Mouse (Mus musculus) embryonic facial prominence, embryonic 15.5 days (tissue): Measurements from ENCODE around the gene Rybp. TPM values are rescaled to one million over a fixed set of nuclear protein-coding genes. Genes with fewer than 3 reads are reported as not detected.

Experiments used
- ATAC-seq: fragments of 200-750 bp; cut with Nextera tagmentation; 2 replicates; pipeline ENCODE4 v1.8.0; 2017; ENCODE audit warnings: low read depth, moderate TSS enrichment; ENCODE audit not compliant: insufficient number of reproducible peaks, low FRiP score, low TSS enrichment
- H3K27ac ChIP-seq: fragments of 300-500 bp; sonication (generic); replicated peaks from 2 replicates; pipeline ENCODE4 v1.5.1; 2015; ENCODE audit warnings: mild to moderate bottlenecking, inconsistent platforms
- H3K27me3 ChIP-seq: fragments of 300-500 bp; sonication (generic); 2 replicates; pipeline ENCODE4 v1.6.1; 2015; ENCODE audit warnings: inconsistent platforms
- H3K36me3 ChIP-seq: fragments of 300-500 bp; sonication (generic); 2 replicates; pipeline ENCODE4 v1.6.1; 2015; ENCODE audit warnings: mild to moderate bottlenecking, inconsistent platforms
- H3K4me1 ChIP-seq: fragments of 300-500 bp; sonication (generic); 2 replicates; pipeline ENCODE4 v1.6.1; 2015; ENCODE audit warnings: inconsistent platforms
- H3K4me2 ChIP-seq: fragments of 300-500 bp; sonication (generic); replicated peaks from 2 replicates; pipeline ENCODE4 v1.6.1; 2015; ENCODE audit warnings: mild to moderate bottlenecking, inconsistent platforms
- H3K4me3 ChIP-seq: fragments of 300-500 bp; sonication (generic); replicated peaks from 2 replicates; pipeline ENCODE4 v1.5.1; 2015; ENCODE audit warnings: mild to moderate bottlenecking, inconsistent platforms
- H3K9ac ChIP-seq: fragments of 300-500 bp; sonication (generic); 2 replicates; pipeline ENCODE4 v1.6.1; 2015; ENCODE audit warnings: inconsistent platforms
- H3K9me3 ChIP-seq: fragments of 300-500 bp; sonication (generic); replicated peaks from 2 replicates; pipeline ENCODE4 v1.6.1; 2016; ENCODE audit warnings: inconsistent platforms
- WGBS: fragments of 180-500 bp; shearing (Covaris S2); methylation state at CpG from one replicate; pipeline ENCODE4 v1.1.7; 2015; 5-methylcytosine and 5-hydroxymethylcytosine counted together
- polyA plus RNA-seq: library from polyadenylated mRNA; unstranded; fragments of >200 nt; fragmentation: Nextera tagmentation; extraction: Ambion mirVana; gene quantifications from 2 replicates; pipeline ENCODE4 v1.2.1, GENCODE M21; 2015

The Rybp gene
- polyA plus RNA-seq, 1 experiment from 2014 or later: 20.0 TPM

GRCm38 (mm10) chr6:100219971-100220370, 67.3 kb downstream of the Rybp start:
- H3K27ac ChIP-seq: no peak overlapping the region
- 0 out of 2 replicates have a peak, but pooled peaks cover 2% of the 10 kb centered on the region for H3K27me3 ChIP-seq
- H3K4me1 ChIP-seq: peaks cover 43% of the 10 kb centered on the region
- WGBS: 73% methylated on average over 3 of the region's 3 CpGs
- ATAC-seq: no peak
- no peaks in the 10 kb centered on the region for H3K36me3 ChIP-seq
- no peak overlapping the region for H3K9ac ChIP-seq
- H3K4me2 ChIP-seq: no peak overlapping the region
- no peaks in the 10 kb centered on the region for H3K9me3 ChIP-seq
- H3K4me3 ChIP-seq: no peak overlapping the region

GRCm38 (mm10) chr6:100218541-100219341, 68.5 kb downstream of the Rybp start:
- no peak overlapping the region for H3K4me2 ChIP-seq

GRCm38 (mm10) chr6:100217507-100217906, 69.8 kb downstream of the Rybp start:
- H3K9ac ChIP-seq: no peak overlapping the region
- H3K36me3 ChIP-seq: no peaks in the 10 kb centered on the region
- ATAC-seq: no peak
- H3K4me1 ChIP-seq: peaks cover 67% of the 10 kb centered on the region
- no peaks in the 10 kb centered on the region for H3K9me3 ChIP-seq
- no peak overlapping the region for H3K4me3 ChIP-seq
- H3K27ac ChIP-seq: no peak overlapping the region
- 78% methylated on average over 8 of the region's 8 CpGs for WGBS
- no peak overlapping the region for H3K4me2 ChIP-seq
- peaks cover 2% of the 10 kb centered on the region; the same call in 1 of the 2 replicates for H3K27me3 ChIP-seq

More at GRCm38 (mm10) chr6:100218541-100219341, 68.5 kb downstream of the Rybp start:
- peaks cover 2% of the 10 kb centered on the region; the same call in 1 of the 2 replicates for H3K27me3 ChIP-seq
- H3K9me3 ChIP-seq: no peaks in the 10 kb centered on the region
- peaks cover 54% of the 10 kb centered on the region for H3K4me1 ChIP-seq
- peak overlapping the region; percentile 67; the same call in 1 of the 2 replicates for H3K27ac ChIP-seq
- ATAC-seq: peak; percentile 37; the same call in 1 of the 2 replicates
- 57% methylated on average over 13 of the region's 13 CpGs for WGBS
- H3K4me3 ChIP-seq: no peak overlapping the region
- no peaks in the 10 kb centered on the region for H3K36me3 ChIP-seq
- no peak overlapping the region for H3K9ac ChIP-seq

GRCm38 (mm10) chr6:100216945-100217344, 70.3 kb downstream of the Rybp start:
- peaks cover 2% of the 10 kb centered on the region; the same call in 1 of the 2 replicates for H3K27me3 ChIP-seq
- H3K4me2 ChIP-seq: no peak overlapping the region
- peaks cover 69% of the 10 kb centered on the region for H3K4me1 ChIP-seq
- H3K36me3 ChIP-seq: no peaks in the 10 kb centered on the region
- H3K9me3 ChIP-seq: no peaks in the 10 kb centered on the region
- 53% methylated on average over 5 of the region's 5 CpGs for WGBS
- no peak for ATAC-seq
- no peak overlapping the region for H3K27ac ChIP-seq
- H3K9ac ChIP-seq: no peak overlapping the region
- no peak overlapping the region for H3K4me3 ChIP-seq

- H3K36me3 ChIP-seq: no peaks in the 10 kb centered on the region
Observed at GRCm38 (mm10) chr6:100215809-100216208, 71.5 kb downstream of the Rybp start.

GRCm38 (mm10) chr6:100214132-100214913, 73.0 kb downstream of the Rybp start:
- Histone ChIP-seq H3K27me3 (peaks cover 2% of the 10 kb centered on the region; the same call in 1 of the 2 replicates), H3K27ac (no peak overlapping the region), H3K9me3 (no peaks in the 10 kb centered on the region), H3K9ac (no peak overlapping the region), H3K4me2 (no peak overlapping the region), H3K36me3 (no peaks in the 10 kb centered on the region), H3K4me3 (no peak overlapping the region), H3K4me1 (peaks cover 47% of the 10 kb centered on the region)
- WGBS: 57% methylated on average over 13 of the region's 13 CpGs
- no peak for ATAC-seq

More at GRCm38 (mm10) chr6:100215809-100216208, 71.5 kb downstream of the Rybp start:
- no peak overlapping the region for H3K4me2 ChIP-seq
- no peak overlapping the region for H3K27ac ChIP-seq
- 61% methylated on average over 6 of the region's 6 CpGs for WGBS
- peaks cover 2% of the 10 kb centered on the region; the same call in 1 of the 2 replicates for H3K27me3 ChIP-seq
- no peak overlapping the region for H3K4me3 ChIP-seq
- no peaks in the 10 kb centered on the region for H3K9me3 ChIP-seq
- ATAC-seq: no peak
- H3K9ac ChIP-seq: no peak overlapping the region
- H3K4me1 ChIP-seq: peaks cover 59% of the 10 kb centered on the region

GRCm38 (mm10) chr6:100213596-100213995, 73.7 kb downstream of the Rybp start:
- WGBS: 69% methylated on average over 9 of the region's 9 CpGs
- H3K27me3 ChIP-seq: peaks cover 3% of the 10 kb centered on the region; the same call in 1 of the 2 replicates
- no peak overlapping the region for H3K27ac ChIP-seq
- no peak overlapping the region for H3K4me3 ChIP-seq
- no peak overlapping the region for H3K9ac ChIP-seq
- no peaks in the 10 kb centered on the region for H3K9me3 ChIP-seq
- H3K4me2 ChIP-seq: no peak overlapping the region
- no peaks in the 10 kb centered on the region for H3K36me3 ChIP-seq
- no peak for ATAC-seq
- peaks cover 42% of the 10 kb centered on the region for H3K4me1 ChIP-seq

- H3K9me3 ChIP-seq: no peaks in the 10 kb centered on the region
- no peak overlapping the region for H3K9ac ChIP-seq
- H3K36me3 ChIP-seq: no peaks in the 10 kb centered on the region
- H3K4me3 ChIP-seq: no peak overlapping the region
- H3K27ac ChIP-seq: no peak overlapping the region
- peaks cover 6% of the 10 kb centered on the region; the same call in 1 of the 2 replicates for H3K27me3 ChIP-seq
- H3K4me2 ChIP-seq: no peak overlapping the region
- ATAC-seq: peak; percentile 46; the same call in 1 of the 2 replicates
- peaks cover 40% of the 10 kb centered on the region for H3K4me1 ChIP-seq
- WGBS: 12% methylated on average over 7 of the region's 7 CpGs
Observed at GRCm38 (mm10) chr6:100212820-100213219, 74.5 kb downstream of the Rybp start.

GRCm38 (mm10) chr6:100211646-100212045, 75.6 kb downstream of the Rybp start:
- Histone ChIP-seq H3K4me3 (no peak overlapping the region), H3K27me3 (peaks cover 6% of the 10 kb centered on the region; the same call in 1 of the 2 replicates), H3K4me1 (peaks cover 52% of the 10 kb centered on the region), H3K9me3 (no peaks in the 10 kb centered on the region), H3K9ac (no peak overlapping the region), H3K4me2 (no peak overlapping the region), H3K27ac (no peak overlapping the region), H3K36me3 (no peaks in the 10 kb centered on the region)
- 70% methylated on average over 3 of the region's 3 CpGs for WGBS
- ATAC-seq: no peak

- Histone ChIP-seq H3K4me1 (peaks cover 50% of the 10 kb centered on the region), H3K4me2 (no peak overlapping the region), H3K9me3 (no peaks in the 10 kb centered on the region), H3K27ac (no peak overlapping the region), H3K9ac (no peak overlapping the region), H3K4me3 (no peak overlapping the region), H3K36me3 (no peaks in the 10 kb centered on the region), H3K27me3 (peaks cover 8% of the 10 kb centered on the region; the same call in 1 of the 2 replicates)
- 93% methylated on average over 1 of the region's 1 CpGs for WGBS
- no peak for ATAC-seq
Observed at GRCm38 (mm10) chr6:100210517-100210916, 76.8 kb downstream of the Rybp start.

GRCm38 (mm10) chr6:100206741-100207275, 80.5 kb downstream of the Rybp start:
- 0 out of 2 replicates have a peak overlapping the region, but pooled peaks have one; percentile 12 for H3K4me2 ChIP-seq
- WGBS: 4% methylated on average over 14 of the region's 14 CpGs
- H3K27me3 ChIP-seq: peaks cover 10% of the 10 kb centered on the region; the same call in 1 of the 2 replicates
- no peak overlapping the region for H3K27ac ChIP-seq
- H3K4me1 ChIP-seq: peaks cover 25% of the 10 kb centered on the region
- no peak overlapping the region for H3K4me3 ChIP-seq
- H3K9me3 ChIP-seq: no peaks in the 10 kb centered on the region
- ATAC-seq: no peak
- no peaks in the 10 kb centered on the region for H3K36me3 ChIP-seq
- no peak overlapping the region for H3K9ac ChIP-seq
